Mouse (Mus musculus) left cerebral cortex, adult 18-20 months (tissue): ENCODE measurements at regions not wholly inside any gene's neighbourhood (a gene's known extent, or its start where the extent isn't known, plus 50 kb on each side); places are given as distances from the start of the nearest gene placed in this dataset.
A peak's percentile ranks its signal among the peaks of the same experiment; 100 is the strongest.
"Not testable (repeated sequence)": the region's sequence is repeated elsewhere in the genome, so short reads cannot be mapped to it uniquely, and the experiment has no call there.

ENCODE experiments used
- DNase-seq, 2 experiments: peaks; one replicate each; pipeline ENCODE4 v3.0.0; 2021 to 2022; ENCODE audit warnings: low spot score in 2 of 2, mixed read lengths in 1 of 2

DNA sequence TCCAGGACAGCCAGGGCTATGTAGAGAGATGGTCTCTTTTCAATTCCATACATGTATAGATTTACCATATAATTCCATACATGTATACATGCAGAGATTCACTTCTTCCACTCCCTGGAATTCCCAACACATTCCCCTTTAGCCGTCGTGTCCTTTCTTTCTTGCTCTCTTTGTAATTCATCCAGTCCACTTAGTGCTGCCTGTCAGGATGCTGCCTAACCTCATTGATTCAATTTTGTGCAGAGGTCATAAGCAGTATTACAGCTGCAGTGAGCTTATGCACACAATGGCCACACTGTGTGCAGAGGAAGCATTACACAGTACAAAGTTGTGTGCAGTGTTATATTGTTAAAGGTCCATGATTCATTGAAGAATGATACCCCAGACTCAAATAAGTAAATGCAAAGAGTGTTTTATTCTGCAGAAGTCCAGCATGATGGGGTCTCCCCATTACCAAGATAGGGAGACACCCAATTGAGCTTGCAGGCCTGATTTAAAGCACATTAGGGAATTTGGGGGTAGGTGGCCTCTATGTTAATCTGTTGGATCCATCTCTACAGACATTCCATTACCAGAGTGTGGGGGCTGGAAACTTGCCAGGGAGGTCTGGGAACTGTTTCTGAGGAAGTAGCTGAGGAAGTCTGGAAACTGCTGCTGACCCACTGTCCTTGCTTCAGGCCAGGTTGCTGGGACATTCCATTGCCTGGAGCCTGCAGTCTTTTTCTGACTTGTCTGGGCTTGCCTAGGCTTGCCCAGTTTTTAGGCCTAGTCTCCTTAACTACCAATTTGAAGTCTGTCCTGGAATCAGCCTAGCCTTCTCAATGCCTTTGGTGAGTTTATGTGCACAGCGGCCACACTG lies 72.8 kb downstream of the Fam161a start:
- DNase-seq: no peak

- DNase-seq: no peak
Observed at GRCm38 (mm10) chr11:23081616-23082015, 74.3 kb downstream of the Fam161a start.

DNA sequence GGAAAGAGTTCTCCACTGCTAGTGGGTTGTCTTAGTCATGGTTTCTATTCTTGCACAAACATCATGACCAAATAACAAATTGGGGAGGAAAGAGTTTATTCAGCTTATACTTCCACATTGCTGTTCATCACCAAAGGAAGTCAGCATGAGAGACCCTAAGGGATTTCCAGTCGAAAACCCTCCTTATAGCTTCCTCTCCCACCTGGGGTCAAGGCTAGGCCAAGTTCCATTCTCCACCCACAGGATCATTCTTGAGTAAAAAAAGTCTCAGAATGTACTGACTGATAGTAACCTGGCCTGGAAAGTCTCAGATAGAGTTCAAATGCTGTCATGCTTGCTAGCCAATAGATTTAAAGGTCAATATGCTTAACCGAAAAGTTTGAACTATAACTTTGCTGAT lies 76.5 kb downstream of the Fam161a start:
- DNase-seq: not testable (repeated sequence)

DNA sequence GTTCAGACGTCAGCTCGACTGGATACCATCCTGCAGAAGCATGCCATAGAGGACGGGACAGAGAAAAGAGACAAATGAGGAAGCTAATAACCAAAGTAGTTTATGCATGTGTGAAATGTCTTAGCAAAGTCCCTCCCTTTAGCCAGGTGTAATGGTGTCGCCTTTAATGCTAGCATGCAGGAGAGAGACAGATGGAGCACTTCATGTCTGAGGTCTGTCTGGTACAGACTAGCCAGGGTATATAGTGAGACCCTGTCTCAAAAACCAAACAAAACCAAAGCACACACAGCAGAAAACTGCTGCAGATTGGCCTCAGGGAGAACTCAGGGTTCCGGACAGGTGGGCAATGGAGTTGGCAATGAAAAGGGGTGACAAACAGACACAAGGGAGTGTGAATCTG lies 88.0 kb downstream of the Fam161a start:
- DNase-seq: no peak

DNA sequence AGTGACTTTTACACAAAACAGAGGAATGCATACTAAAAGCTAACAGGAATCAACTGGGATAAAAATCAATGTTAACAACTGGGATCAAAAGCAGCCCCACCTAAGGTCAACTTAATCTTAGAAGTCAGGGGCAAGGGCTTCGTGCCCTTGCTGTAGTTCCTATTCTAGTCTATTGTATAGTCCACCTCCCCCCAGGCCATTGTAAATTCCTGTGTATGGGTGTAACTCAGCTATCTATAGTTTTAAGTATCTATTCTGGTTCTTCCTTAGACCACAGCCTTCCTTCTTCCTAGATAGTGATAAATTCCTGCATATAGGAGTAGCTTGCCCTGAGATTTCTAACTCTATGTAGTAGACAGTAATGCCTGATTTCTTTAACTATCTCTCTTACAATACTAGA lies 88.4 kb downstream of the Fam161a start:
- not testable (repeated sequence) for DNase-seq

- no peak for DNase-seq
Observed at GRCm38 (mm10) chr11:23096451-23097222, 89.3 kb downstream of the Fam161a start.

GRCm38 (mm10) chr11:23097223-23097490 lies 89.8 kb downstream of the Fam161a start:
- no peak for DNase-seq

GRCm38 (mm10) chr11:23114636-23115035 lies 107.3 kb downstream of the Fam161a start:
- DNase-seq: no peak

DNA sequence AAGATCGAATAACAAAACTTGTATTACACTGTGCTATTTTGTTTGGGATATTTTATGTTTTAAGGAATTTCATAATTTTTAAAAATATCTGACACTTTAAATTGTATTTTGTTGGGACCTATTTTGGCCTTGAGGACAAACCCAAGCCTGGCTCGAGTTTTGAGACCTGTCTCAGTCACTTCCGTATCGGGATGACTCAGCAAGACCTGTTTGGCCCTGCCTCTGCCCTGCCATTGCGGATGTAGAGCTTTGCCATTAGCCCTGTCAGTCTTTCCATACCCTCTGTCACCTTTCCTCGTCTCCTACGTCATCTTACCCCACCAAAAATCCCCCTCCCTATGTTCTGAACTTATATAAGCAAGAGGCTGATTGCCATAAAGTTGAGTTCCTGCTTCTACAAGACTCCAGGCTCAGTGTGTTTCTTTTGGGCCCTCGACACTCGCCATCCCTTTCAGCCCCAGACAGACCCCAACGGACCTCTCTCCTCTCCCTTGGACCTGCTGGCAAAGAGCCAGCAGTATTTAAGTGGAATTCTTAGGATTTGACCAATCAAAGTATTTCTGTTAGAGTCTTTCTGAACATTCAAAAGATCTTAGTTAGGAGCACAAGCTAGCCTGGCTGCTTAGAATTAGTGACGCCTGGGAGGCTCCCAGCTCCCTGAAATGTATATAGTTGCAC lies 113.3 kb downstream of the Fam161a start:
- DNase-seq: no peak

- DNase-seq: peak in 1 of 2 experiments; percentile 5
Observed at GRCm38 (mm10) chr11:23124198-23124951, 117.0 kb downstream of the Fam161a start.

DNA sequence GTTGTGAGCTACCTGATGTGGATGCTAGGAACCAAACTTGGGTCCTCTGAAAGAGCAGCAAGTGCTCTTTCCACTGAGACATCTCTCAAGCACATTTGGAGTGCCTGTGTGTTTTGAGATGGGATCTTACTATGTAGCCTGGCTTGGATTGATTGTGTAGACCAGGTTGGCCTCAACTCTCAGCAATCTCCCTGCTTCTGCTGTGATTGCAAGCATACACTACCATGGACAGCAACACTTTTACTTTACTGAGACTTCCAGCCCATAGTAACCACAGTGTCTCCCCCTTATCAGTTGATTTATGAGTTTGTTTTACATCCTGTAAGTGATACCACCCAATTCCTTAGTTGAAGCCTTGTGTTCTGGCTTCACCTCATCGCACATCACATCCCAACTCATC lies 123.8 kb downstream of the Fam161a start:
- DNase-seq: no peak

GRCm38 (mm10) chr11:23131632-23132031 lies 124.2 kb upstream of the Xpo1 start:
- DNase-seq: no peak

GRCm38 (mm10) chr11:23140429-23141099 lies 115.3 kb upstream of the Xpo1 start:
- no peak for DNase-seq

GRCm38 (mm10) chr11:23141100-23141837 lies 114.6 kb upstream of the Xpo1 start:
- DNase-seq: no peak

- no peak for DNase-seq
Observed at GRCm38 (mm10) chr11:23148048-23148596, 107.7 kb upstream of the Xpo1 start.

DNA sequence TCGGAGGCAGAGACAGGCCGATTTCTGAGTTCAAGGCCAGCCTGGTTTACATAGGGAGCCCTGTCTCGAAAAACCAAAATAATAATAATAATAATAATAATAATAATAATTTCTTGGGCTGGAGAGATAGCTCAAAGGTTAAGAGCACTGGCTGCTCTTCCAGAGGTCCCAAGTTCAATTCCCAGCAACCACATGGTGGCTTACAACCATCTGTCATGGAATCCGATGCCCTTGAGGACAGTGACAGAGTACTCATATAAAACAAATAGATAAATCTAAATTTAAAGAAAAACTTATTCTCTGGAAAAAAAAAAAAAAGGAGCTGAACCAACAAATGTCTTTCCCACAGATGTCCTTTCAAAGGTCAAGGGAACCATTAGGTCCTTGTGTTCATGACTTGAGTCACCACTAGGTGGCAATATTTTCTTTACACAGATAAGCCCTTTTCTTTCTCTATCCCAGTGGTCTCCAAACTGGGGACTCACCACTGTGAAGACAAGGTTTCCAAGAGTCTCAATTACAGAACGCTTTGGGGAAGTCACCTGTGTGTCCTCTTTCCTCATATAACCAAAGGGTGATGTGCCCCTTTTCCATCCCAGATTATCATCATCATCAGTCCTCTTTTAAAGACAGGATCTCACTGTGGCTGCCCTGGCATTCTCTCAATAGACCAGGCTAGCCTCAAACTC lies 106.1 kb upstream of the Xpo1 start:
- no peak for DNase-seq

GRCm38 (mm10) chr11:23154851-23155250 lies 101.0 kb upstream of the Xpo1 start:
- DNase-seq: no peak

- no peak for DNase-seq
Observed at GRCm38 (mm10) chr11:23168546-23169218, 87.2 kb upstream of the Xpo1 start.
